Mouse (Mus musculus): ENCODE data around the gene Rnaseh2a. TPM values are rescaled to one million over a fixed set of nuclear protein-coding genes. Genes with fewer than 3 reads are reported as not detected.

The Rnaseh2a gene
- polyA plus RNA-seq, 1 experiment from 2014 or later: 121 TPM

- peaks cover 10% of the 10 kb centered on the region for H3K4me1 ChIP-seq (ENCODE audit: control insufficient read depth, insufficient read depth, low read length)
- no peak overlapping the region for H3K4me3 ChIP-seq (ENCODE audit: low read depth, low read length)
- ATAC-seq (ENCODE audit: low FRiP score): no peak
- peaks cover 47% of the 10 kb centered on the region for H3K27me3 ChIP-seq (ENCODE audit: control insufficient read depth, insufficient read depth, low read length)
- H3K36me3 ChIP-seq (ENCODE audit: control insufficient read depth, insufficient read depth, low read length): no peaks in the 10 kb centered on the region
- DNase-seq (ENCODE audit: low spot score, missing footprints): no peak
- no peaks in the 10 kb centered on the region for H3K9me3 ChIP-seq (ENCODE audit: control insufficient read depth, low read length)
- H3K9ac ChIP-seq (ENCODE audit: low read length): no peak overlapping the region
- H3K4me2 ChIP-seq: no peak overlapping the region
- WGBS: 25% methylated on average over 4 of the region's 4 CpGs
- no peak overlapping the region for H3K27ac ChIP-seq (ENCODE audit: low read depth, low read length)
Observed at GRCm38 (mm10) chr8:84913960-84914359, 55.6 kb downstream of the Rnaseh2a start.

- peaks cover 47% of the 10 kb centered on the region for H3K27me3 ChIP-seq (ENCODE audit: control insufficient read depth, insufficient read depth, low read length)
- no peaks in the 10 kb centered on the region for H3K36me3 ChIP-seq (ENCODE audit: control insufficient read depth, insufficient read depth, low read length)
- H3K9me3 ChIP-seq (ENCODE audit: control insufficient read depth, low read length): no peaks in the 10 kb centered on the region
- no peak for DNase-seq (ENCODE audit: low spot score, missing footprints)
- H3K9ac ChIP-seq (ENCODE audit: low read length): peak overlapping the region; percentile 14; the same call in 1 of the 2 replicates
- H3K4me2 ChIP-seq: peak overlapping the region; percentile 44
- H3K4me3 ChIP-seq (ENCODE audit: low read depth, low read length): peak overlapping the region; percentile 28
- no peak overlapping the region for H3K27ac ChIP-seq (ENCODE audit: low read depth, low read length)
- H3K4me1 ChIP-seq (ENCODE audit: control insufficient read depth, insufficient read depth, low read length): peaks cover 13% of the 10 kb centered on the region
- WGBS: 19% methylated on average over 9 of the region's 9 CpGs
- ATAC-seq (ENCODE audit: low FRiP score): no peak
Observed at GRCm38 (mm10) chr8:84913502-84913900, 56.1 kb downstream of the Rnaseh2a start.

DNA sequence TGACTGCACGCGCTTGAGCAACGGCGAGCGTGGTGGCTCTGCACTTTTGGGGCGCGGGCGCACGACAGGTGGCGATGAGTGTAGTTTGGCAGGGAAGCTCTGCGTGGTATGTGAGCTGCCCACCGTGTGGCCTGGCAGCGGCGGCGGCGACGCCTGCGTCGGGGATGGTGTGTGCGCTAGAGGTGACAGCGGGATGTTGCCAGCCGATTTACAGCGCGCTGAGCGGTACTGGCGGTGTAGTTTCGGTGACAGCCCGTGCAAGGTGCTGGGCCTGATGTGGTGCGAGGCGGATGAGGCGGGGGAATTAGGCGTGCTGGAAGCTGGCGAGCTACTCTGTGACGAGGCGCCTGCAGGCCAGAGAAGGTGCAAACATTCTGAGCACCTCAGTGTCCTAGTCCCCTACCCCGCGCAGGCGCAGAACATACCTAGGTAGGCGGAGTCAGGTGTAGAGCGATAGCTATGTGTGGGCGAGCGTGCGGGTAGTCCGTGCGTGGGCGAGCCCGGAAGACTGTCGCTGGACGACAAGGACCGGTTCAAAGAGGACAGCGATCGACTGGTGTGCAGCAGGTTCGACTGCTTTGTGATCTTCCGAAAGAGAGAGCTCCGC is 56.6 kb downstream of the Rnaseh2a start:
- Histone ChIP-seq H3K4me2 (peak overlapping the region; percentile 44), H3K9me3 (ENCODE audit: control insufficient read depth, low read length) (no peaks in the 10 kb centered on the region), H3K36me3 (ENCODE audit: control insufficient read depth, insufficient read depth, low read length) (no peaks in the 10 kb centered on the region), H3K27me3 (ENCODE audit: control insufficient read depth, insufficient read depth, low read length) (peaks cover 46% of the 10 kb centered on the region), H3K4me1 (ENCODE audit: control insufficient read depth, insufficient read depth, low read length) (peaks cover 13% of the 10 kb centered on the region), H3K4me3 (ENCODE audit: low read depth, low read length) (peak overlapping the region; percentile 28), H3K9ac (ENCODE audit: low read length) (peak overlapping the region; percentile 14), H3K27ac (ENCODE audit: low read depth, low read length) (no peak overlapping the region)
- DNase-seq (ENCODE audit: low spot score, missing footprints) (peak; percentile 91), ATAC-seq (ENCODE audit: low FRiP score) (no peak)
- whole genome bisulfite sequencing: 2% methylated on average over 55 of the region's 55 CpGs

DNA sequence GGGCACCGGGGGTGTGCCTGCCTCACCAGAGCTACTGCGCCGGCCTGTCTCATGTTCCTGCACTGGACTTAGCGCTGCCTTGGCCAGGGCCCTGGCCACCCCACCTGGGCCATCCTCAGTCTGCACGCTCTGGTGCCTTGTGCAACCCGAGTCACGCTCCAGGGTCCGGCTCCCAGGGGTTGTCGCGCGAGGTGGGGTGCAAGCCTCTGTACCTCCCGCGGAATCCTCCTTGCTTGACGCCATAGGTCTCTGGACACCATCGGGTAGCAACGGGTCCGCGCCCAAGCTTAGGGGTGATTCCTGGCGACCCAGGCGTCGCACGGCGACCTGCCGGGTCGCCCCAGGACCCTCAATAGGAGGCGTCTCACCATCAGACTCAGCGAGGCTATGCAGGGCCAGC is 57.2 kb downstream of the Rnaseh2a start:
- Histone ChIP-seq H3K4me1 (ENCODE audit: control insufficient read depth, insufficient read depth, low read length) (peaks cover 13% of the 10 kb centered on the region), H3K27me3 (ENCODE audit: control insufficient read depth, insufficient read depth, low read length) (peaks cover 43% of the 10 kb centered on the region), H3K4me2 (peak overlapping the region; percentile 44), H3K9ac (ENCODE audit: low read length) (no peak overlapping the region), H3K27ac (ENCODE audit: low read depth, low read length) (no peak overlapping the region), H3K9me3 (ENCODE audit: control insufficient read depth, low read length) (no peaks in the 10 kb centered on the region), H3K36me3 (ENCODE audit: control insufficient read depth, insufficient read depth, low read length) (no peaks in the 10 kb centered on the region), H3K4me3 (ENCODE audit: low read depth, low read length) (no peak overlapping the region)
- 21% methylated on average over 27 of the region's 27 CpGs for WGBS
- ATAC-seq (ENCODE audit: low FRiP score): no peak
- no peak for DNase-seq (ENCODE audit: low spot score, missing footprints)

- Histone ChIP-seq H3K9ac (ENCODE audit: low read length) (no peak overlapping the region), H3K36me3 (ENCODE audit: control insufficient read depth, insufficient read depth, low read length) (no peaks in the 10 kb centered on the region), H3K27ac (ENCODE audit: low read depth, low read length) (no peak overlapping the region), H3K4me1 (ENCODE audit: control insufficient read depth, insufficient read depth, low read length) (peaks cover 13% of the 10 kb centered on the region), H3K9me3 (ENCODE audit: control insufficient read depth, low read length) (no peaks in the 10 kb centered on the region), H3K27me3 (ENCODE audit: control insufficient read depth, insufficient read depth, low read length) (peaks cover 43% of the 10 kb centered on the region), H3K4me2 (no peak overlapping the region), H3K4me3 (ENCODE audit: low read depth, low read length) (no peak overlapping the region)
- 81% methylated on average over 9 of the region's 9 CpGs for WGBS
- ATAC-seq (ENCODE audit: low FRiP score) (no peak), DNase-seq (ENCODE audit: low spot score, missing footprints) (no peak)
Observed at GRCm38 (mm10) chr8:84911854-84912253, 57.7 kb downstream of the Rnaseh2a start.

GRCm38 (mm10) chr8:84910551-84910950 is 59.0 kb downstream of the Rnaseh2a start:
- Histone ChIP-seq H3K27ac (ENCODE audit: low read depth, low read length) (no peak overlapping the region), H3K4me2 (no peak overlapping the region), H3K36me3 (ENCODE audit: control insufficient read depth, insufficient read depth, low read length) (no peaks in the 10 kb centered on the region), H3K9me3 (ENCODE audit: control insufficient read depth, low read length) (no peaks in the 10 kb centered on the region), H3K4me3 (ENCODE audit: low read depth, low read length) (no peak overlapping the region), H3K27me3 (ENCODE audit: control insufficient read depth, insufficient read depth, low read length) (peaks cover 43% of the 10 kb centered on the region), H3K4me1 (ENCODE audit: control insufficient read depth, insufficient read depth, low read length) (peaks cover 13% of the 10 kb centered on the region), H3K9ac (ENCODE audit: low read length) (no peak overlapping the region)
- WGBS: 92% methylated on average over 6 of the region's 6 CpGs
- no peak for ATAC-seq (ENCODE audit: low FRiP score)
- no peak for DNase-seq (ENCODE audit: low spot score, missing footprints)

DNA sequence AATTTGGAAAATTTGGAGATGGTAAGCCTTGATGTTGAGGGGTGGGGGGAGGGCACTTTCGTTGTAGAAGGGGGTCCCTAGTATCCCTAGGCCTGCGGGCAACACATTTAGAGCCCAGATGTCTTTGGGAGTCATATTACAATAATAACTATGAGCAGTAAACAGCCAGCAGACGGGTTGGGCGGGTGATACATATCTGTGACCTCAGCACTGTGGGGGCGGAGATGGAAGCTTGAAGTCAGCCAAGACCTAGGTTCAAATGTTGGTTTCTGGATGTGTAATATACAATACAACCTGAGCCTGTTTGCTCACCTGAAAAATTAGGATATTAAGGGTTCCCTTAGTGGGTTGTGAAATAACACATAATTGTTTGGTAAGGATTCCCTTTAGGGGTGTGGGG is 59.6 kb downstream of the Rnaseh2a start:
- H3K36me3 ChIP-seq (ENCODE audit: control insufficient read depth, insufficient read depth, low read length): no peaks in the 10 kb centered on the region
- no peak overlapping the region for H3K4me2 ChIP-seq
- no peak for ATAC-seq (ENCODE audit: low FRiP score)
- 84% methylated on average over 5 of the region's 5 CpGs for WGBS
- H3K9me3 ChIP-seq (ENCODE audit: control insufficient read depth, low read length): no peaks in the 10 kb centered on the region
- peaks cover 13% of the 10 kb centered on the region for H3K4me1 ChIP-seq (ENCODE audit: control insufficient read depth, insufficient read depth, low read length)
- H3K27ac ChIP-seq (ENCODE audit: low read depth, low read length): no peak overlapping the region
- H3K4me3 ChIP-seq (ENCODE audit: low read depth, low read length): no peak overlapping the region
- no peak overlapping the region for H3K9ac ChIP-seq (ENCODE audit: low read length)
- H3K27me3 ChIP-seq (ENCODE audit: control insufficient read depth, insufficient read depth, low read length): peaks cover 43% of the 10 kb centered on the region
- no peak for DNase-seq (ENCODE audit: low spot score, missing footprints)

GRCm38 (mm10) chr8:84909162-84909767 is 60.3 kb downstream of the Rnaseh2a start:
- DNase-seq (ENCODE audit: low spot score, missing footprints) (no peak), ATAC-seq (ENCODE audit: low FRiP score) (no peak)
- Histone ChIP-seq H3K27me3 (ENCODE audit: control insufficient read depth, insufficient read depth, low read length) (peaks cover 42% of the 10 kb centered on the region), H3K9me3 (ENCODE audit: control insufficient read depth, low read length) (no peaks in the 10 kb centered on the region), H3K27ac (ENCODE audit: low read depth, low read length) (no peak overlapping the region), H3K4me2 (peak overlapping the region; percentile 84), H3K4me3 (ENCODE audit: low read depth, low read length) (peak overlapping the region; percentile 40), H3K36me3 (ENCODE audit: control insufficient read depth, insufficient read depth, low read length) (no peaks in the 10 kb centered on the region), H3K4me1 (ENCODE audit: control insufficient read depth, insufficient read depth, low read length) (peaks cover 13% of the 10 kb centered on the region), H3K9ac (ENCODE audit: low read length) (peak overlapping the region; percentile 67)
- WGBS: 50% methylated on average over 20 of the region's 20 CpGs

DNA sequence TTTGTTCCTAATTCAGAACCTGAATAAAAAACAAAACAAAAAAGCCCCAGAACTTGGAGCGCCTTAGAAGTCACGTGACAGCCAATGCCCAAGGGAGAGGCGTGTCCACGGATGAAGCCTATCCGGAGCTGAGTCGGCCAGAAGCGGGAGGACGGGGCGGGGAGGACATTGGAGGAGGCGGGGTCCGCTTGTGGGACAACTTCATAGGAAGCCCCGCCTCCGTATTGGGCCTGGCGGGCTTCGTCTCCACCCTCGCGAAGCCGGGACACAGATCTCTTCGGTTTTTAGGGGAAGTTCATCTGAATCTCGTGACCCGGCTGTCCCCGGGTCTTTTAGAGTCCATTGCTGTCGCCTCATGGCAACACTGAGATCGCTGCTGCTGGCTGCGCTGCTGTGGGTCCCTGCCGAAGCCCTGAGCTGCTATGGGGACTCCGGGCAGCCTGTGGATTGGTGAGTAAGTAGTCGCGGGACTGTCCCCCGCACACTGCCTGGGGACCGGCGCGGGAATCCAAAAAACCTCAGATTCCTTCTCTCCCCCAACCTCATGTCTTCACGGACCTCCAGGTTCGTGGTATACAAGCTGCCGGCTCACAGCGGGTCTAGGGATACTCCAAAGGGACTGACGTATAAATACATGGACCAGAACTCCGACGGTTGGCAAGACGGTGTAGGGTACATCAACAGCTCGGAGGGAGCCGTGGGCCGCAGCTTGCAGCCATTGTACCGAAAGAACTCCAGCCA is 61.0 kb downstream of the Rnaseh2a start, which contains the start of gene Dnase2a:
TSS of gene Dnase2a (plus strand) at position 140 of the 741 bp plus-strand sequence.
- H3K4me3 ChIP-seq (ENCODE audit: low read depth, low read length): peak within 1 kb of the TSS; percentile 40
- DNase-seq (ENCODE audit: low spot score, missing footprints): peak; percentile 98
- under 1% methylated on average over 44 of the region's 45 CpGs for WGBS
- H3K4me1 ChIP-seq (ENCODE audit: control insufficient read depth, insufficient read depth, low read length): peaks cover 13% of the 10 kb centered on the region
- H3K9ac ChIP-seq (ENCODE audit: low read length): peak within 1 kb of the TSS; percentile 67
- peak within 1 kb of the TSS; percentile 84 for H3K4me2 ChIP-seq
- ATAC-seq (ENCODE audit: low FRiP score): peak; percentile 93
- H3K27me3 ChIP-seq (ENCODE audit: control insufficient read depth, insufficient read depth, low read length): peaks cover 35% of the 10 kb centered on the region
- no peaks in the 10 kb centered on the region for H3K9me3 ChIP-seq (ENCODE audit: control insufficient read depth, low read length)
- no peak within 1 kb of the TSS for H3K27ac ChIP-seq (ENCODE audit: low read depth, low read length)
- no peaks in the 10 kb centered on the region for H3K36me3 ChIP-seq (ENCODE audit: control insufficient read depth, insufficient read depth, low read length)
